Mouse (Mus musculus) small intestine, adult 2 months (tissue): ENCODE data around the gene Chac2.

Experiments
- CTCF ChIP-seq: fragments of 200-500 bp; IDR thresholded peaks from 2 replicates; pipeline ENCODE4 v1.5.1; 2012; ENCODE audit warnings: low read depth, mild to moderate bottlenecking, control low read depth, inconsistent platforms, low read length, moderate library complexity, mixed read lengths; ENCODE audit not compliant: insufficient replicate concordance, insufficient read length; ENCODE audit errors: extremely low read depth
- POLR2A ChIP-seq: fragments of 200-500 bp; IDR thresholded peaks from 2 replicates; pipeline ENCODE4 v1.6.1; 2012; ENCODE audit warnings: low read depth, mild to moderate bottlenecking, control low read depth, inconsistent platforms, low read length, moderate library complexity

DNA sequence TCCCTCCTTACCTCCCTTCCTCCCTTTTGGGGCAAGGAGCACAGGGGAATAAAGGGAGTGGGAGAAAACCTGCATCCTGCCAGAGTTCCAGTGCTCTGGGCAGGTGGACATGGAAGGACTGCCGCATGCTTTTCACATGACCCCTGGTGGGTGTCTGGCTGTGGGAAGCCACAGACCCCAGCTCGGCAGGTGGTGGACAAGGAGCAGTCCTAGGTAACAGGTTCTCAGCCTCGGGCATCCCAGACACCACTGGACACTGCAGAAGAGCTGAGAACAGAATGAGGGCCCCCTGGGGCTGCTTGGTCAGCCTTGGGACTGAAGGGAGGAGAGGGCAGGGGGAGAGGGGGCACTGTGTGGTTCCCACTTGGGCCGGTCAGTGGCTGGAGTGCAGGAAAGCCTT, 48.8 kb upstream of the Chac2 start:
- TF ChIP-seq POLR2A (no peak), CTCF (no peak)
